Mouse (Mus musculus) spleen, adult 12 weeks (tissue): ENCODE measurements around the gene Xpnpep3.

Source experiments
- DNase-seq: peaks from one replicate; pipeline ENCODE4 v3.0.0; 2022; ENCODE audit warnings: low spot score

Gene Xpnpep3

GRCm38 (mm10) chr15:81399297-81399637 is 671 bp upstream of the Xpnpep3 start:
- no peak for DNase-seq

GRCm38 (mm10) chr15:81405008-81405407 is 5.1 kb downstream of the Xpnpep3 start:
- DNase-seq, result no peak

- no peak for DNase-seq
These were observed 8.3 kb downstream of the Xpnpep3 start, which contains the start of gene Dnajb7 for GRCm38 (mm10) chr15:81408199-81408598. Gene Dnajb7, minus strand, starts transcription at chr15:81408299.

- peak; percentile 81 for DNase-seq
These were observed 16.9 kb downstream of the Xpnpep3 start for GRCm38 (mm10) chr15:81416763-81417310.

GRCm38 (mm10) chr15:81418065-81418464 is 18.1 kb downstream of the Xpnpep3 start:
- no peak for DNase-seq

GRCm38 (mm10) chr15:81421454-81421853 is 21.5 kb downstream of the Xpnpep3 start:
- no peak for DNase-seq

GRCm38 (mm10) chr15:81422156-81422681 is 22.3 kb downstream of the Xpnpep3 start:
- DNase-seq, result no peak

- DNase-seq, result no peak
These were observed 25.4 kb downstream of the Xpnpep3 start for GRCm38 (mm10) chr15:81425311-81425710.

- no peak for DNase-seq
These were observed 28.0 kb downstream of the Xpnpep3 start for GRCm38 (mm10) chr15:81427947-81428346.

GRCm38 (mm10) chr15:81431195-81431594 is 31.3 kb downstream of the Xpnpep3 start:
- no peak for DNase-seq

- DNase-seq, result no peak
These were observed 38.4 kb downstream of the Xpnpep3 start for GRCm38 (mm10) chr15:81438345-81438744.

- DNase-seq, result no peak
These were observed 39.3 kb downstream of the Xpnpep3 start for GRCm38 (mm10) chr15:81439236-81439635.

- peak; percentile 14 for DNase-seq
These were observed 48.5 kb downstream of the Xpnpep3 start for GRCm38 (mm10) chr15:81448463-81448862.

GRCm38 (mm10) chr15:81461523-81461922 is 61.6 kb downstream of the Xpnpep3 start:
- no peak for DNase-seq

GRCm38 (mm10) chr15:81465016-81465660 is 65.2 kb downstream of the Xpnpep3 start:
- DNase-seq, result no peak

- peak; percentile 100 for DNase-seq
These were observed 66.2 kb downstream of the Xpnpep3 start, which contains the start of gene Rbx1 for GRCm38 (mm10) chr15:81465901-81466737. Gene Rbx1, plus strand, starts transcription at chr15:81466296.

GRCm38 (mm10) chr15:81466738-81467113 is 66.8 kb downstream of the Xpnpep3 start:
- DNase-seq, result no peak

- DNase-seq, result no peak
These were observed 70.8 kb downstream of the Xpnpep3 start for GRCm38 (mm10) chr15:81470735-81471134.

GRCm38 (mm10) chr15:81472256-81472655 is 72.3 kb downstream of the Xpnpep3 start:
- no peak for DNase-seq

- no peak for DNase-seq
These were observed 75.7 kb downstream of the Xpnpep3 start for GRCm38 (mm10) chr15:81475654-81476053.

- no peak for DNase-seq
These were observed 76.7 kb downstream of the Xpnpep3 start for GRCm38 (mm10) chr15:81476597-81476996.

- DNase-seq, result no peak
These were observed 79.7 kb downstream of the Xpnpep3 start for GRCm38 (mm10) chr15:81479446-81480213.
